Mouse (Mus musculus) activated CD4-positive, CD25-positive, alpha-beta regulatory T cell, adult 4 months (primary cell): ENCODE data around the gene Acbd7. TPM values are rescaled to one million over a fixed set of nuclear protein-coding genes. Genes with fewer than 3 reads are reported as not detected.

Experiments
- ATAC-seq: one replicate; pipeline ENCODE4 v1.8.0; 2017
- polyA plus RNA-seq, 2 experiments: library from polyadenylated mRNA; unstranded; fragments of 100-300 nt; shearing (Covaris generic); gene quantifications; one replicate each; pipeline ENCODE4 v1.2.1; 2017

The Acbd7 gene
- polyA plus RNA-seq, 2 experiments from 2014 or later: not detected

DNA sequence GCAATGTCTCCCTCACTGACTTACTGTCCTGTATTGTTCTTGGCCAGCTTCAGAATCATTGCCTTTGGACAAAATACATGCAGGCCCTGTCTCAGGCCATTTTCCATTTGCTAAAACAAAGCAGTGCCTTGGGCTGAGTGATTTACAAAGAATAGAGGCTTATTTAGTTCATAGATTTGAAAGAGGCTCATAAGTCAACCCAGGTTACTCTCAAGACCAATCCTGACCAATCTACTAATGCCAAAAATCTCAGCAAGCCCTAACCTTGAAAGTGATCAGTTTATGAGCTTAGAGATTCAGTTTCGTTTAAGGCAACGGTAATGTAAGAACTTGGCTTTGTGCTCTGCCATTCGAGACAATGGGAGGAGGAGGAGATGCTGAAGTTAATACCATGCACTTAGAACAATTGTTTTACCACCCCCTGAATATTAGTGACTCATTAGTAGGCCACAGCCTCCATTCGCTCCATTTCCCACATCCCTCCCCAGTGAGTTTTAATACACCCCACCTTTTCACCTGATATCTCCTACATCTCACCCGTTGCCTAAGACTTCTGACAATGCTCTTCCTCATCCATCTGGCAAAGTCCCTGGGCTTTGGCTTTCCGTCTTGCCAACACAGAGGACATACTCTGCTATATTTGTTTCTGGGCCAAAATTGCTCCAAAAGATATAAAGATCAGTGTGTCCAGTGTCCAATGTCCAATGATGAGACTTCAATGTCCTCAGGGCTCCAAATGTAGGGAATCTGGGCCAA lies 51.3 kb downstream of the Acbd7 start:
- ATAC-seq: no peak

Other genes starting within 250 kb of the Acbd7 start
- gene Fam171a1, start 221.9 kb upstream of the Acbd7 start, polyA plus RNA-seq: not detected
- 10 to 100 TPM; 41.8 to 53.2 TPM for gene Nmt2, start 52.0 kb upstream of the Acbd7 start, polyA plus RNA-seq
- gene Rpp38, start 3.5 kb upstream of the Acbd7 start, polyA plus RNA-seq: 10 to 100 TPM; 19.0 to 21.7 TPM
- not detected for gene Olah, start 61.0 kb downstream of the Acbd7 start, polyA plus RNA-seq
- gene Meig1, start 86.5 kb downstream of the Acbd7 start, polyA plus RNA-seq: not detected
- gene Dclre1c, start 88.0 kb downstream of the Acbd7 start, polyA plus RNA-seq: 10 to 100 TPM; 15.8 to 18.1 TPM
- 1 to 10 TPM in 1 of 2 experiments, under 1 TPM in 1; 0.69 to 1.5 TPM for gene Suv39h2, start 138.9 kb downstream of the Acbd7 start, polyA plus RNA-seq
- gene Gm45902, start 176.6 kb downstream of the Acbd7 start, polyA plus RNA-seq: 1 to 10 TPM; 2.0 to 4.1 TPM
- gene Hspa14, start 176.6 kb downstream of the Acbd7 start, polyA plus RNA-seq: 10 to 100 TPM; 86.6 to 90.1 TPM
- under 1 TPM; 0.25 to 0.44 TPM for gene Cdnf, start 176.9 kb downstream of the Acbd7 start, polyA plus RNA-seq
- 100 to 1,000 TPM; 231 to 265 TPM for gene Fam107b, start 234.3 kb downstream of the Acbd7 start, polyA plus RNA-seq